Mouse (Mus musculus) intestine, postnatal 0 days (tissue): ENCODE data around the gene Zfp408. TPM values are rescaled to one million over a fixed set of nuclear protein-coding genes. Genes with fewer than 3 reads are reported as not detected.
A peak's percentile ranks its signal among the peaks of the same experiment; 100 is the strongest.

Source experiments
- ATAC-seq: fragments of 200-750 bp; cut with Nextera tagmentation; 2 replicates; pipeline ENCODE4 v1.8.0; 2017; ENCODE audit warnings: mild to moderate bottlenecking, moderate TSS enrichment, moderate library complexity
- H3K27ac ChIP-seq: fragments of 300-500 bp; sonication (generic); 2 replicates; pipeline ENCODE4 v1.5.1; 2014; ENCODE audit warnings: mild to moderate bottlenecking, low read depth, low read length, moderate library complexity
- H3K27me3 ChIP-seq: fragments of 300-500 bp; sonication (generic); replicated peaks from 2 replicates; pipeline ENCODE4 v1.6.1; 2014; ENCODE audit warnings: low read length, mixed read lengths; ENCODE audit not compliant: control insufficient read depth, insufficient read depth
- H3K36me3 ChIP-seq: fragments of 300-500 bp; sonication (generic); 2 replicates; pipeline ENCODE4 v1.6.1; 2014; ENCODE audit warnings: mild to moderate bottlenecking, moderate library complexity; ENCODE audit not compliant: control insufficient read depth, insufficient read depth
- H3K4me1 ChIP-seq: fragments of 300-500 bp; sonication (generic); replicated peaks from 2 replicates; pipeline ENCODE4 v1.6.1; 2014; ENCODE audit warnings: antibody characterized with exemption, low read length, mixed read lengths; ENCODE audit not compliant: control insufficient read depth, insufficient read depth
- H3K4me2 ChIP-seq: fragments of 300-500 bp; sonication (generic); replicated peaks from 2 replicates; pipeline ENCODE4 v1.6.1; 2014; ENCODE audit warnings: low read depth, mild to moderate bottlenecking, moderate library complexity
- H3K4me3 ChIP-seq: fragments of 300-500 bp; sonication (generic); 2 replicates; pipeline ENCODE4 v1.5.1; 2014; ENCODE audit warnings: low read depth, low read length
- H3K9ac ChIP-seq: fragments of 300-500 bp; sonication (generic); 2 replicates; pipeline ENCODE4 v1.6.1; 2014; ENCODE audit warnings: mild to moderate bottlenecking, low read depth, low read length
- H3K9me3 ChIP-seq: fragments of 300-500 bp; sonication (generic); 2 replicates; pipeline ENCODE4 v1.6.1; 2016; ENCODE audit warnings: mixed run types; ENCODE audit not compliant: control insufficient read depth
- CTCF ChIP-seq: sonication (generic); IDR thresholded peaks from 2 replicates; pipeline ENCODE4 v1.5.1; 2016; ENCODE audit warnings: low read depth, mild to moderate bottlenecking, control low read depth, antibody characterized with exemption, moderate library complexity
- WGBS: fragments of 180-500 bp; shearing (Covaris S2); extraction: QIAGEN DNeasy Blood & Tissue Kit; methylation state at CpG from one replicate; pipeline ENCODE4 v1.1.7; 2014; 5-methylcytosine and 5-hydroxymethylcytosine counted together
- polyA plus RNA-seq: library from polyadenylated mRNA; unstranded; fragments of >200 nt; fragmentation: Nextera tagmentation; extraction: Ambion mirVana; gene quantifications from 2 replicates; pipeline ENCODE4 v1.2.1, GENCODE M21; 2015

Gene Zfp408
- polyA plus RNA-seq, 1 experiment from 2014 or later = 2.6 TPM

GRCm38 (mm10) chr2:91682850-91683249, 33.3 kb upstream of the Zfp408 start:
- Histone ChIP-seq H3K4me3 (no peak overlapping the region), H3K9me3 (no peaks in the 10 kb centered on the region), H3K4me2 (no peak overlapping the region), H3K36me3 (peaks cover 70% of the 10 kb centered on the region), H3K27me3 (no peaks in the 10 kb centered on the region), H3K27ac (no peak overlapping the region), H3K9ac (no peak overlapping the region), H3K4me1 (no peaks in the 10 kb centered on the region)
- 60% methylated on average over 4 of the region's 4 CpGs for WGBS
- TF ChIP-seq CTCF = peak; percentile 72
- ATAC-seq = no peak

- H3K36me3 ChIP-seq = peaks cover 87% of the 10 kb centered on the region
- no peak overlapping the region for H3K9ac ChIP-seq
- no peak overlapping the region for H3K4me3 ChIP-seq
- no peaks in the 10 kb centered on the region for H3K27me3 ChIP-seq
- H3K4me2 ChIP-seq = no peak overlapping the region
- H3K4me1 ChIP-seq = no peaks in the 10 kb centered on the region
- TF ChIP-seq CTCF = no peak
- no peak for ATAC-seq
- no peaks in the 10 kb centered on the region for H3K9me3 ChIP-seq
- H3K27ac ChIP-seq = no peak overlapping the region
These were observed 27.4 kb upstream of the Zfp408 start for GRCm38 (mm10) chr2:91676961-91677360.

GRCm38 (mm10) chr2:91676420-91676819, 26.8 kb upstream of the Zfp408 start:
- H3K9me3 ChIP-seq = no peaks in the 10 kb centered on the region
- no peaks in the 10 kb centered on the region for H3K27me3 ChIP-seq
- H3K4me2 ChIP-seq = no peak overlapping the region
- peaks cover 84% of the 10 kb centered on the region for H3K36me3 ChIP-seq
- 72% methylated on average over 2 of the region's 2 CpGs for WGBS
- no peaks in the 10 kb centered on the region for H3K4me1 ChIP-seq
- H3K27ac ChIP-seq = no peak overlapping the region
- H3K9ac ChIP-seq = no peak overlapping the region
- no peak for ATAC-seq
- no peak overlapping the region for H3K4me3 ChIP-seq
- TF ChIP-seq CTCF = no peak

DNA sequence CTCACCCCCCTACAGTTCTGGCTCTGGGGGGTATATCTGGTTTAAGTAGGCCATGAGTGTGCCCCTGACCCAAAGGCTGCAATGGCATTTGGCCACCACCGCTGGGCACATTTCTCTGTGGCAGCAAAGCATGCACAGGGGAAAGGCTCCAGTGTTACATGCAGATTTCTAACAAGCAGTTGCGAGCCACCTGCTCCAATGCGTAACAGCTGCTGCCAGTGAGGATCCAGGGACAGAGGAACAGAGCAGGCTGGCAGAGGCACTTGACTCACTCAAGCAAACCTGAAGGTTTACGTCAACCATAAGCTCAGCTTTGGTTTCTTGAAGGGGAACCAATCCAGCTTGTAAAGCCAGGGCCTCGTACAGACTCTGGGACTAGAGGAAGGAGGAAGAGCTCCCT, 25.3 kb upstream of the Zfp408 start:
- WGBS = 88% methylated on average over 5 of the region's 5 CpGs
- no peak for ATAC-seq

GRCm38 (mm10) chr2:91673587-91673986, 24.0 kb upstream of the Zfp408 start:
- no peaks in the 10 kb centered on the region for H3K9me3 ChIP-seq
- no peak overlapping the region for H3K9ac ChIP-seq
- ATAC-seq = no peak
- WGBS = 82% methylated on average over 2 of the region's 2 CpGs
- no peaks in the 10 kb centered on the region for H3K27me3 ChIP-seq
- H3K4me1 ChIP-seq = no peaks in the 10 kb centered on the region
- no peak for TF ChIP-seq CTCF
- 0 out of 2 replicates have a peak overlapping the region, but pooled peaks have one; percentile 4 for H3K27ac ChIP-seq
- no peak overlapping the region for H3K4me2 ChIP-seq
- H3K36me3 ChIP-seq = peaks cover 86% of the 10 kb centered on the region
- H3K4me3 ChIP-seq = no peak overlapping the region

More for the DNA sequence above, 25.3 kb upstream of the Zfp408 start:
- Histone ChIP-seq H3K27me3 (no peaks in the 10 kb centered on the region), H3K9ac (no peak overlapping the region), H3K27ac (no peak overlapping the region), H3K4me3 (no peak overlapping the region), H3K4me2 (no peak overlapping the region), H3K9me3 (no peaks in the 10 kb centered on the region), H3K36me3 (peaks cover 86% of the 10 kb centered on the region), H3K4me1 (no peaks in the 10 kb centered on the region)
- no peak for TF ChIP-seq CTCF

DNA sequence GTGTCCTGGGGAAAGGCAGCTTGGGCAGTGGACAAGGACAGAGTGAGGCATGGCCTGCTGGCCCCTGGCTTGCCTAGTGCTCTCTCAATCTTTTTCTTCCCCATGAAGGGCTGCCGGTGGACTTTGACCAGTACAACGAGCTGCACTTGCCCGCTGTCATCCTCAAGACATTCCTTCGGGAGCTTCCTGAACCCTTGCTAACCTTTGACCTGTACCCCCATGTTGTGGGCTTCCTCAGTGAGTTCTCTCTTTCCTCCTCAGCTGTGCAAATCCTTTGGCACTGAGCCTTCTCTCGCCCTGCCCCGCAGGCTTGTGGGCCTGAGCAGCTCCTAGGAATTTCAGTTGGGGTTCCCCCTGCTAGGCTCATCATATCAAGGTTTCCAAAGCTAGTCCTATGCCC, 20.4 kb upstream of the Zfp408 start:
- Histone ChIP-seq H3K4me1 (no peaks in the 10 kb centered on the region), H3K9me3 (no peaks in the 10 kb centered on the region), H3K4me2 (no peak overlapping the region), H3K9ac (no peak overlapping the region), H3K27me3 (no peaks in the 10 kb centered on the region), H3K4me3 (no peak overlapping the region), H3K27ac (no peak overlapping the region), H3K36me3 (peaks cover 85% of the 10 kb centered on the region)
- no peak for TF ChIP-seq CTCF
- WGBS = 63% methylated on average over 6 of the region's 6 CpGs
- ATAC-seq = no peak

GRCm38 (mm10) chr2:91669326-91669725, 19.7 kb upstream of the Zfp408 start:
- peaks cover 86% of the 10 kb centered on the region for H3K36me3 ChIP-seq
- WGBS = 89% methylated on average over 8 of the region's 8 CpGs
- no peak overlapping the region for H3K4me2 ChIP-seq
- no peaks in the 10 kb centered on the region for H3K9me3 ChIP-seq
- no peak for ATAC-seq
- no peaks in the 10 kb centered on the region for H3K4me1 ChIP-seq
- H3K27ac ChIP-seq = no peak overlapping the region
- H3K27me3 ChIP-seq = no peaks in the 10 kb centered on the region
- H3K9ac ChIP-seq = no peak overlapping the region
- no peak for TF ChIP-seq CTCF
- no peak overlapping the region for H3K4me3 ChIP-seq
